Mouse (Mus musculus) adrenal gland, postnatal 36 days (tissue): ENCODE measurements around the gene Prr5l. TPM values are rescaled to one million over a fixed set of nuclear protein-coding genes. Genes with fewer than 3 reads are reported as not detected.
A peak's percentile ranks its signal among the peaks of the same experiment; 100 is the strongest.
"Not testable (repeated sequence)": the region's sequence is repeated elsewhere in the genome, so short reads cannot be mapped to it uniquely, and the experiment has no call there.

Source experiments
- DNase-seq, 2 experiments: peaks; one replicate each; pipeline ENCODE4 v3.0.0; 2021; ENCODE audit warnings: mixed read lengths in 1 of 2
- total RNA-seq, 2 experiments: library from RNA; stranded (reverse); gene quantifications; 2 replicates each; pipeline ENCODE4 v1.2.3; 2021

Prr5l gene
- total RNA-seq, 2 experiments from 2014 or later: 4.5 to 5.2 TPM

DNA sequence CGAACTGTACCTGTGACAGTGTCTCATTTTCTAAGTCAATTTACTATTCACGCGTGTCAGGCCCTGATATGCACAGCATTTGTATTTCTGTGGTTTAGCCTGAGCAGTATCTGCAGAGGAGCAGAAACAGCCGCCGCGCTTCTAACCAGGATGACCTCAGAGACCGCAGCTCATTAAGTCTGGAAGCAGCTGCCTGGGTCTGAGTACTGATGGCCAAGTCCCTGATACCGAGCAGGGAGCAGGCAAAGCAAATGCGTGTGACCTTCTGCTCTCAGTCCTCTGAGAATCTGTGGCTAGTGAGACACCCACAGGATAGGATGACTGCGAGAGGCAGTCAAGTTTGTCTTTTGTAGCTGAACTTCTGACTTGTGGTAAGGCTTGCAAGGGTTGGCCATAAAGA, 120.4 kb downstream of the Prr5l start:
- DNase-seq: no peak

DNA sequence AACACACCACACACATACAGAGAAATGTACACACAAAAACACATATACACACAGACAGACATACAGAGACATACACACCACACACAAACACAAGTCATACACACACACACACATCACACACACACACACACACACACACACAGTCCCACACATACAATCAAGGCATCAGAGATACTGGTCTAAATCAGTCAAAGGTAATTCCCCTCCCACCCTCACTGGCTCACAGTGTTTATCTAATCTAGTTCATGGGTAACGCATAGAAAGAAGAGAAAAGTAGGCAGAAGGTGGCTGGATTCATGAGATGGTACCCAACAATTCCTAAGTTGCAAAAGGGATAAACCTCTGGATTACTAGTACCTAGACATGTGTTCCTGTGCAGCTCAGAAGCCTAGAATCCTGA, 120.9 kb downstream of the Prr5l start:
- DNase-seq: no peak

DNA sequence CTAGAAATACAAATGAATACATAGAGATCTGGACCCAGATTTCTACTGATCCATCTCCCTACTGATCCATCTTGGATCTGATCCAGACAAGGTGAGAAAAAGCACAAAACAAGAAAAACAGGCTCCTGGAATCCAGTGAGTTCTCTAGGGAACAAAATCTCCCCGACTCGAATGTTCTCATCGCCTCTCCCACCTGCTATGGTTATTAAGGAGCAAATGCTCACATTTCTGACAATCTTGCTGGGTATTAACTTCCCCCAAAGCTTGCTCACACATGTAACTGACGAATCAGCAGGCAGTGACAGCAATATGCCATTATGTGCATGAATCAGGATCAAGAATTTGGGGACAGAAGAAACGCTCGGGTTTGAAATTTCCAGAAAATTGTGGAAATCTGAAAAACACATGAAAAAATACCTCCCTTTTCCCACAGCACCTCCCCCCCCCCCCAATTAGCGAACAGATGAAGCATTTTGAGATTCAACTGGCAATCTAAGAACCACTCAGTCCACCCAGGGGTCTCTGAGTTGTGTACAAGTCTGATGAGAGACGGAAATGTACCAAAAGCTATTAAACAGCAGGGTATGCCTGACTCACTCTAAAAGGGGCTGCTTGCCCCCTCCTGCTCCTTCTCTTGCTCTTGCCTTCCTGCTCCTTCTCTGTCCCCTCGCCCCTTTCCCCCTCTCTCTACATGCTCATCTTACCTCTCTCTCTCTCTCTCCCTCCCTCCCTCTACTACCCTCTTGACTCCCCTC, 123.1 kb downstream of the Prr5l start:
- no peak for DNase-seq

DNA sequence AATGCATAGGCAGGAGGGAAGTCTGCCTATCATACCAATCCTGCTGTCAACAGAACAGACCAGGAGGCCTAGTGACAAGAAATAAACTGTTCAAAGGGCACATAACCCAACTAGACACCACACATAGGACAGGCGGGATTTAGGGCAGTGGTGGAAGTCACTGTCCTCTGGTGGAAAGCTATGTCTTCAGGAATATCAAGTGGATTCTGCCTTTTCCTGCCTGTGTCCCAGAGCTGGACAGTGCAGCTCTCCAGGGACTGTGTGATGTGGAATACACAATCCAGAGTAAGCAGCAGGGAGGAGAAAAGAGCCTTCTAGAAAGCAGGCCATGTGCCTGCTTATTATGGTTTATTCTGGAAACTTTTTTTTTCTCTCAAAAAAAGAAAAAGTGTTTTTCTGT, 125.0 kb downstream of the Prr5l start:
- no peak for DNase-seq

DNA sequence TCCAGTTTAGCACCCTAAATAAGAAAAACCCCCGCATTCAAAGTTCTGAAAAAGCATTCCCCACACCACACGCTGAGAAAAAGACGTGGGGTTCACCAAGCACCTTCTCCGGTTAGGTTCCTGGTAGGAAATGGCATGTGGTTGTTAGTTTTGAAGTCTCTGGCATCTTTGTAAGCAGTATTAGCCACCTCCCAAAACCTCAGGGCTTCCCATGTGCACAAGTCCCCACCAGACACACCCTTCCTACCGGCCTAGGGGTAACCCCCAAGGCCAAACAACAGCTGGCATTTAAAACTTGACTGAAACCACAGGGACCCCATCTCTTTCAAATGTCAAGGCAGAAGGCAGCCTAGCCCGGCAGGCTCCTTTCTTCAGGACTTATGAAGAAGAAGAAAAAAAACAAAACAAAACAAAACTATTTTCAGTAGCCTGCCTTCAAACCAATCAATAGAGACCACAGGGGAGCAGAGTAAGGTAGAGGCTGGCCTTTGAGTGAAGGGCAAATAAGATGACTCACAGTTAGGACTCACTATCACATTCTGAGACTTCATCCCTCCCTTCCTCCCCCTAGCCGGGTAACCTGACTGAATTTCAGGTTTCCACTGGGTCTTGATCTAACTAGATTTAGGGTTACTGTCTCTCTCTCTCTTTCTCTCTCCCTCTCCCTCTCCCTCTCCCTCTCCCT, 126.6 kb downstream of the Prr5l start:
- no peak for DNase-seq

DNA sequence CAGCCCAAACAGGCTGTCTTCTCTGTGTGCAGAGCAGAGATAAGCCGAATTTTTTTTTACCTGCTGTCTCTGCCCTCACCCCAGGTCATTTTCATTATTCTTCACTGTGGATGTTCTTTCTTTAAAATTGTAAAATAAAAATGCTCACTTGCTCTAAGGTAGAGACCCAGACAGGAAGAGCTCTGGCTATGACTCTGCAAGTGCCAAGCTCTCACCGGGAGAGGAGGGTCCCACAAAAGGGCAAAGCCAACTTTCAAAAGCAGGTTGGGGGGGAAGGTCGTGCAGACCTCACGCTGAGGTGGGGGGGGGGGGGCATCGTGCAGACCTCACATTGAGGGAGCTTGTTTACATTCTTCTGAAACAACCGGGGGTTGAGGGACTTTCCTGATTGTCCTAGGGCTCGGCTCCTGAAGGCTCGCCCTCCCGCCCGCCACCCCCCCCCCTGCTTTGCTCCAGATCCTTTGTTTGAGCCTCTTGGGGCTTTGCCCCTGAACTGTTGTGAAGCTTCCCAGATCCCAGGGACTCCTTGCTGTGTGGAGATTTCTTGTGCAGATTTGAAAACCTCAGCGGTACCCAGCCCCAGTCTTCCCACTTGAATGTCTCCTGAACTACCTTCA, 127.8 kb downstream of the Prr5l start:
- no peak for DNase-seq

DNA sequence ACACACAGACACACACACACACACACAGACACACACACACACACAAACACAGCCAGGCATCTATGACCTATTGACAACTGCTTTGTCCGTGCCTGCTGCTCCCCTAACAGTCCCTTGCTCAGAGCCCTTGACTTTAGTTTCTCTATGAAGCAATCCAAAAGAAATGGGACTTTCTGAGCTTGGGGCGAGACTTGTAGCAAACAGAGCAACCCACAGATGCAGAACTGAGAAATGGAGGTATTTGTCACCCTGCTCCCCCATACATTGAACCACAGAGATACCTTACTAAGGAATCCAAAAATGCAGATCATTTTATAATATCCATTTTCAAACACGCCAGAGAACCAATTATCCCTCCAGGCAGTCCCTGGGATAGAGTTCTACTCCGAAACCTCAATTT, 128.4 kb downstream of the Prr5l start:
- DNase-seq: no peak

DNA sequence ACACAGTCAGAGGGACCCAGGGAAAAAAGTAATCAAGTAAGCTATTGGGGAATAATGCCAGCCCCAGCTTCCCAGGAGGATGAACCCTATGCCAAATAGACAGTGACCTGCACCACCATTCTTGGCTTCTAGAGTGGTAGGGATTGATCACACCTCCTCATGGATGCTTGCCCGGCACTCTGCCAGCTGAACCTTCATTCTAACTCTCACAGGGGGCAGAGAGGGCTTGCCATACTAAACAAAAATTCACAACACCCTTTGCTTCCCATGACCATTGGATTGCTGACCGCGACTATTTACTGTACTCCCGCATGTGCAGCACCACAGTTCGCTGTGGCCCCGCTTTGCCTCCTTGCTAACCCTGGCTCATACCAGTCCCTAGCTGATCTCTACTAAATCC, 129.8 kb downstream of the Prr5l start:
- DNase-seq: no peak

DNA sequence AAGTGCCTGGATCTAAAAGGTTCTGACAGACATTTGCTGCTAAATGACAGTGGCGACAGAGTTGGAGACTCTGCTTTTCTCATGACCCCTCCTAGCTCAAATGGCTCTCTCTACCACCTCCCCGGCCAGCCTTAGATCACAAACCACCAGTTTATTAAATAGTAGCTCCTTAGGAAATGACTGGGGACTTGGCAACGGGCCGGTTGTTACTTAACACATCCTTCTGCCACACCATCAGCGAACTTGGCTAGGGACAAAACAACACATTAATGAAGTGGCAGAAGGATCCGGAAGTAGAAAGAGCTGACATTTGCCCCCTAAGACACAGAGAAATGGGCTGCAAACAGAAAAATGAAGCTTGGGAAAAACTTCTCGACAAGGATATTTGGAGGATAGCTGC, 130.4 kb downstream of the Prr5l start:
- peak; percentile 42 to 65 for DNase-seq

DNA sequence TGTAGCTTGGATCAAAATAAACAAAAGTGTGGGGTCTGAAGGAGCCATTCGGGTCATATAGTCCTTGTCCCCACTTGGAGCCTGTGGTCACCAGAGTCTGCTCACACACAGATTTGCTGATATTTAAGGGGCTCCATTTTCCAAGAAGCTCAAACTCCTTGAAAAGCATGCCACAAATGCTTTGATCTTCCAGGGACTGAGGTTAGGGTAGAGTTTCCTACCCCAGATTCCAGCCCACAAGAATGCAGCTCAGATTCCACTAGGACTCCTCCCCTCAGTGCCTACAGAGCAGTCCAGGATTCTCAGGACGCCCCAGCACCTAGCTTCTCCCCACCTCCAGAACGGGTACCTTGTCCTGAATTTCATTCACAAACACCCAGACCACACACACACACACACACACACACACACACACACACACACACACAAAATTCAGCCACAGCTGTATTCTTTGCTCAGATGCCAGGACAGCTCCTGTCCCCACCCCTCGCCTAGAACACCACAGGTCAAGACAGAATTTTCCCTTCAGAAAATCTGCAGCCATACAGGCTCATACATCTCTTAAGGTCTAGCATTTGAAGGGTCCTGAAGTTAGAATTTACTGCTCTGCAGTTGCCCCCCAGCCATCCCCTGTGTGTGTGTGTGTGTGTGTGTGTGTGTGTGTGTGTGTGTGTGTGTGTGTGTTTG, 131.4 kb downstream of the Prr5l start:
- DNase-seq: no peak

DNA sequence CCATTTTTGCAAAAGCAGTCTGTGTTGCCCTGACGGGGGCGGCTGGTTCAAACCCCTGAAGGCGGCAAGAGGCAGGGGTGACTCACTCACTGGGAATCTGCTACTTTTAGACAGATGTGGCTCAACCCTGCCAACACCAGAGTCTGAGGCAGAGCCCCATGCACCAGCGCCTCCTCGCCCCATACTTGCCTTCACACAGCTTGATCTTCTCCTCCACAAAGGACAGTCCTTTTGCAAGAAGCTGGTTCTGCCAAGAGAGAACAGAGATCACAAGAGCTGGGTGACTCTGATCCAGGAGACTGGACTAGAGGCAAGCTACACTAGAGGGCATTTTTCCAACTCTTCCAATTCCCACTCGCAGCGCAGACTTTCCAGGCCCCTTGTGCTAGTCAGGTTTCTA, 136.3 kb downstream of the Prr5l start:
- DNase-seq: peak in 1 of 2 experiments; percentile 22

DNA sequence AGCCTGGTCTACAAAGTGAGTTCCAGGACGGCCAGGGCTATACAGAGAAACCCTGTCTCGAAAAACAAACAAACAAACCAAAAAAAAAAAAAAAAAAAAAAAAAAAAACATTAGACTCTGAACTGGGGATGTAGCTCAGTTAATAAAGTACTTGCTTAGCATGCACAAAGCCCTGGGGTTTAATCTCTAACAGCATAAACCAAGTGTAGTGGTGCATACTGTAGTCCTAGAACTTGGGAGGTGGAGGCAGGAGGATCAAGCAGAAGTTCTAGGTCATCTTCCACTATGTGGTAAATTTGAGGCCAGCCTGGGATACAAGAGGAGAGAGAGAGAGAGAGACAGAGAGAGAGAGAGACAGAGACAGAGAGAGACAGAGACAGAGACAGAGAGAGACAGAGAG, 137.2 kb downstream of the Prr5l start:
- DNase-seq: not testable (repeated sequence)

DNA sequence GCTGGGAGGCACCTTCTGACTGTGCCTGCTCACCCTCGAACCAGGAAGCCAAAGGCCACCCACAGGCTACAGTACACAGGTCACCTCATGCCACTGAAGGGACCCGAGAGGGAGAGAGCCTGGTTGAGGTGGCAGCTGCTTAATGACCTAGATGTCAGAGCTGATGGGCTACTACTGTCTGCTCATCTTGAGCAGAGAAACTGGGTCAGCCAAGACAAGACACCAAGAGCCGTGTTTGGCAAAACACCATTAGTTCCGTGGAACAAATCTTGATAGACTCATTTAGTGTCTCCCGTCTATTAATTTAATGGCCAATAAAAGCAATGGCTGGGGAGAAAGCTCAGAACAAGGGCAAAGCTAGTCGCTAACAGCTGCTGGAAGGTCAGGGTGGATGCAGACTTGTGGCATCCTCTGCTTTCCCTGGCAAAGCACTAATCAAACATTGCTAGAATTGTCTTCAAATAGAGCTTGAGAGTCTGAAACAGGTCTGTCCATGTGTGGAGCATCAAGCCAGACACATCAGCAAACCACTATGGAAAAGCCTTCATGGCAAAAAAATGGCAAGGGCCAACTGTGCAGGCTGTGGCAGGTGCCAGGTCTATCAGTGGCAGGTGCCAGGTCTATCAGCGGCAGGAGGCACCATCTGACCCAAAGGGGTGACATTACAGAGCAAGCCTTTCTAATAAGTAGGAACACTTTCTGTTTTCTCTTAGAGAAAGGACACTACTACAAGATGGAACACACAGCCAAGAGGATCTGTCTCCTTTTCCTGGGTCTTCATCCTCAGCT, 140.6 kb downstream of the Prr5l start:
- no peak for DNase-seq

DNA sequence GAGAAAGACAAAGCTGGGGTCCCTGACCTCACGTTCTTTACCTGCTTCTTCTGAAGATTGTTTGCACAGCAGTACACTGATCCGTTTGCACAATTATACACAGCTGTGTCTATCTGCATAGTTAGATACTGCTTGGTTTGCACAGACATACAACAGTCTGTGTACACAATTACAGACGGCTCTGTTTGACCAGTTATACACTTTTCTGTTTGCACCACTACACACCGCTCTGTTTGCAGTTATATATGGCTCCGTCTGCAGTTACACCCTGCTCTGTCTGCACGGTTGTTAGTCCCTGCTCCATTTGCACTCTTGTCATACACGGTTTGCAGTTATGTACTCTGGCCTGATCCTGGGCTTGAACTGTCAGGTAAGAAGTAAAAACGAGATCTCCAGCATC, 141.2 kb downstream of the Prr5l start:
- DNase-seq: no peak

DNA sequence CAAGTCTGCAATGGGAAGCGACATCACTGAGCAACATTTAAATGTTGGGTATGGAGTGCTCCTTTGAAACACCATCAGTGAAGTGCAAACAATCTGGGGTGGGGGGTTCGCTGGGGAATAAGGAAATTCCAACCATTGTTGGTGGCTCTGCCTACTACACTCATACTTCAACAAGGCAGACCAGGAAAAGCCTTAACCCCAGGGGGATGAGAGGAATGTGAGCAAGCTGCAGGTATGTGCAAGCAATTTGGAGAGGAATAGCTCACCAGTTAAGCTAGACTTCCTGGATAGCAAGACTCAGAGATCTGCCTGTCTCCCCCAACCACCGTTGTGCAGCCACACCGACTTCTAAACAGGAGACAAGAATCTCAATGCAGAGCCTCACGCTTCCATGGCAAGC, 142.9 kb downstream of the Prr5l start:
- DNase-seq: no peak

DNA sequence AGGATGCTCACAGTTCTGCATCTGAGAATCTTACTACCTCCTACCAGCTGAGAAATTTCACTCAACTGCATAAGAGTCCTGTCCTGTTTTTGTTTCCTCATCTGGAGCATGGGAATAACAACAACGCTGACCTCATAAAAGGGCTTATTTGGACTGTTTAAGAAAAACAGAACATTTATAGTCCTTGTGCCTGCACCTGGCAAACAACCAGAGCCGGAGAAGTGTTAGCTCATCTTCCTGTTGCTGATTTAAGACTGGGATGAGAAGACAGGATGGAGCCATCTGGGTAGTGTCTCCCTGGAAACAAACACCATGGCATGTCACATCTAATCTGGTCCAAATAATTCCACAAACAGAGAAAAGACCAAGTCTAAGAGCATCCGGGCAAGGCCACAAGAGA, 149.3 kb downstream of the Prr5l start:
- peak in 1 of 2 experiments; percentile 8 for DNase-seq

DNA sequence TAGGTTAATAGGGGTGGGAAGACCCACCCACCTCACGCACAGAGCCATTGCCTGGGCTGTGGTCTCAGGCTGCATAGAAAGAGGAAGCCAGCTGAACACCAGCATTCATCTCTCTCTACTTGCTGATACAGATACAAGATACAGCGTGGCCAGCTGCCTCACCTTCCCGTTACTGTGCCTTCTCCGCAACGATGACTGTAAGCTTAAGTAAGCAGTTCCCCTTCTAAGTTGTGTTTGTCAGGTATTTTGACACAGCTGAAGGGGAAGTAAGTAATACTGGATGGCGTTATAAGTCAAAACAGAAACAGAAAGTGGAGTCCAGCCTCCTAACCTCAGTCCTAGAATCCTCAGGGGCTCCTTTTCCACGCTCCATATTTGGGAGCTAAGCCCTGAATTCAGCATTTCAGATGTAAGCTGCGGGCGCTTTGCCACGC, 150.0 kb downstream of the Prr5l start:
- no peak for DNase-seq

DNA sequence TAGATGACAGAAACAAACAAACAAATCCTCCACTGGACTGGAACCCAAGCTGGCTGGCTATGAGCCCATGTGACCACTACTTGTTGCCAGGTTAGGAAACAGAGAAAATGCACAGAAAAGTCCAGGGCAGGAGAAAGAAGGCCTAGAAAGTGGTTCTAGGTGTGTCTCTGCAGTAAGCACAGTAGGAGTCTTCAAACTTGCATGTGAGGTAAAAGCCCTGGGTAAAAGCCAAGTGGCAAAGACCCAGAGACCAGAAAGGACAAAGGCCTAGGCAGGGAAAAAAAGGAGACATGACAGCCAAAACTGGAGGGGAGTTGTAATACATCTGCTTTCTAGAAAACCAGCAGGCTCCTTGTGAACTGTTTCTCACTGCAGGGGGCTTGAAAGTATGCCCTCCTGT, 151.9 kb downstream of the Prr5l start:
- DNase-seq: peak; percentile 32 to 39

DNA sequence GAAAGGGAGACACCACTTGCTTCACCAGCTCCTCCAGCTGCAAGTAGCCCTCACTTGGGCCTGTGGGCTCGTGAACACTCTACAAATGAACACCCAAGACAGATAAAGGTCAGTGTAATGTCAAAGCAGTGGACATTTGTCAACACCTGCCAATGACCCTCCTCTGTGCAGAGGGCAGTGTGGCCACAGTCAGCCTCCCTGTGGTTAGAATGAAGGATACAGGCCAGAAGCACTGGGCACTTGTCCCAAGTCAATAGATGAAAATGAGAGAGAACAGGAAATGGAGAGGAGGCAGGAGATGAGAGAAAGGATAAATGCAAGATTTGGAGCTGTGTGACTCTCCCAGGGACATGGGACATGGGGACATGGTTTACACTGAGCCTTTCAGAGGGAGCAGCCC, 153.4 kb downstream of the Prr5l start:
- no peak for DNase-seq

DNA sequence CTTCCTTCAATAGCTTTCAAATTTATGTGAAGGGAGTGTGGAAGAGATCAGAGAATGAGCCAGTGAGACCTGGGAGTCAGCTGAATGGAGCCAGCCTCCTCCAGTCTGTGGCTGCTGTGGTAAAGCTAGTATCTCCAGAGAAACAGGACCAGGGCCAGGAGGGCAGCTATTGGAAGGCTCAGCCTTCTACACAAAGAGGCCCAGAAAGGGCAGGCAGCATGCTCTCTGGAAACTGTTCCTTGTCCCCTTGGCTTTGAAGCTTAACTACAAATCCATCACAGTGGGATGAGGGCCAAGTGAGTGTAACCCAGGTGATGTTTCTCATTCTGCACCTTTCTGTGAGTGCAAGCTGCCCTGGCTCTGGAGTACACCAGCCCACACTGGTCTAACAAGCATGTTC, 155.0 kb downstream of the Prr5l start:
- DNase-seq: no peak

DNA sequence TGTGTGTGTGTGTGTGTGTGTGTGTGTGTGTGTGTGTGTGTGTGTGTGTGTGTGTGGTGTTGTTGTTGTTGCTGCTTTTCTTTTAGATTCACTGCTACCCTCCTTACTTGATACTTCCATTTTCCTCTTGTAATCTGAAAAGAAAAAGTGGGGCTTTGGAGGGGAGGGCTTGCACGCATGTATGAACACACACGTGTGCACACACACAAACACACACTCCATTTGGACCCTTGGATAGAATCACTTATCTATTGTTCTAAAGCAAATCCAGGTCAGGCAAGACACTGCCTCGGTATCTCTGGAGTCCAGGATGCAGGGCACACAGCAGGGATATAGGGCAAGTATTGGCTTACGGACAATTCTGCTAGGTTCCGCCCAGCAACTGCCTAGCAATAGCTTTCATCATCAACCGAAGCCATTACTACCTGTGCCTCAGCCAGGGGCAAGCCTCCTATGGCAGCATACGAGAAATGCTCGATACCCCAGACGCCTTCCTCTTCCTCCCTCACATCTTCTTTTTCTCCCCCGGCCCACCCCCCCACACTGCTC, 159.4 kb downstream of the Prr5l start:
- DNase-seq: no peak
